Mouse (Mus musculus): ENCODE measurements at regions not wholly inside any gene's neighbourhood (a gene's known extent, or its start where the extent isn't known, plus 50 kb on each side); places are given as distances from the start of the nearest gene placed in this dataset.

DNA sequence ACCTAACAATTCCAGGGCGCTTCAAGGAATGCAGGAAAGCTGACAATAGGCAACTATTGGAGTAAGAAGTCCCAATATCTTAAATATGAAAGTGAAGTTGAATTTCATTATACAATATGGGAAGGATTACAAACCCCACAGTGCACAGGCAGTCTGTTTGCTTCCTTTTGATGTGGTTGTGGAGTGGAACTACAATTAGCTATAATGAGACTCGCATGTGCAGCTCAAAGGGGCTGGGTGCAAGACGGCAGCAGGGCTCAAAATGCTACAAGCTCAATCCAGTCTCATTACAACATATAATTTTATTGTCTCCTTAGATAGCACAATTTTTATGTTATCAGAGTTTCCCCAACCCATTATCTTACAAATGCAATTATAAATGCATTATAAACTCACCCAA lies 54.7 kb upstream of the Ccser1 start:
- no peak for DNase-seq (ENCODE audit: extremely low read depth, low read depth, low spot score)

DNA sequence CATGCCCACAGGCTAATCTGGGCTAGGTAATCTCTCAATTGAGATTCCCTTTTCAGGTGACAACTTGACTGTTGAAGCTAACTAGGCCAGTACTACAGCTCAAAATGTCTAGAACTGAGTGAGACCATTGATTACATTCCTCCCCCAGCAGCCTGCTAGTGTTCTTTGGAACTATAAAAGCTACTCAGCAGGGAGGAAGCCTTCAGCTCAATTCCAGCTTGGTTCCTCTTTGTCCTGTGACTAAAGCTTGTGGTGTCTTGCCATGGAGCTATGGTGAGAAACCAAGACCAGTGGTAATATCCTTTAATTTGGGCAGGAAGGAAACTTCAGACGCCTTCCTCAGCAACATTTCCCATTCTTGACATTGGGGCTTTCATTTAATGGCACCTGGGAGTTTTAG lies 52.9 kb upstream of the Ccser1 start:
- no peak for DNase-seq (ENCODE audit: extremely low read depth, low read depth, low spot score)

DNA sequence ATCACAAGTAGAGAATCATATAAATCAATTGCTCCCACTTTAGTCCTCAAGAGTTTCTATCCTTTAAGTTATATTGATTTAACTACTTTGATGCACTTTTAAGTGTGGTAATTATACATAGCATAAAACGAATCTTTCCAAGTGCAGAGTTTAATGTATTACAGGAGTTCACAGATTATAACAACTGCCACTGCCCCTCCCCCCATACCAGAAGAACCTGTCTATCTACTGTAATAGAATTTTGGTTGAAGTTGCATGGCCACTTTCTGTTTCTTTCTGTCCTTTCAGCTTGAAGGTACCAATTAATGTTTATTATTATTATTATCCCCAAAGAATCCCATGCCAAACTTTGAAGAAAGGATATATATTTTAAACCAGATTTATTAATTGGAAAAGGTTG lies 51.9 kb upstream of the Ccser1 start:
- DNase-seq (ENCODE audit: extremely low read depth, low read depth, low spot score), result no peak

Measured in fat pad, adult 2 months (tissue).